Mouse (Mus musculus) kidney, adult 9 months (tissue): ENCODE results near the gene AC129217.1.

Experiments used
- DNase-seq: peaks from one replicate; pipeline ENCODE4 v3.0.0; 2022

The AC129217.1 gene

DNA sequence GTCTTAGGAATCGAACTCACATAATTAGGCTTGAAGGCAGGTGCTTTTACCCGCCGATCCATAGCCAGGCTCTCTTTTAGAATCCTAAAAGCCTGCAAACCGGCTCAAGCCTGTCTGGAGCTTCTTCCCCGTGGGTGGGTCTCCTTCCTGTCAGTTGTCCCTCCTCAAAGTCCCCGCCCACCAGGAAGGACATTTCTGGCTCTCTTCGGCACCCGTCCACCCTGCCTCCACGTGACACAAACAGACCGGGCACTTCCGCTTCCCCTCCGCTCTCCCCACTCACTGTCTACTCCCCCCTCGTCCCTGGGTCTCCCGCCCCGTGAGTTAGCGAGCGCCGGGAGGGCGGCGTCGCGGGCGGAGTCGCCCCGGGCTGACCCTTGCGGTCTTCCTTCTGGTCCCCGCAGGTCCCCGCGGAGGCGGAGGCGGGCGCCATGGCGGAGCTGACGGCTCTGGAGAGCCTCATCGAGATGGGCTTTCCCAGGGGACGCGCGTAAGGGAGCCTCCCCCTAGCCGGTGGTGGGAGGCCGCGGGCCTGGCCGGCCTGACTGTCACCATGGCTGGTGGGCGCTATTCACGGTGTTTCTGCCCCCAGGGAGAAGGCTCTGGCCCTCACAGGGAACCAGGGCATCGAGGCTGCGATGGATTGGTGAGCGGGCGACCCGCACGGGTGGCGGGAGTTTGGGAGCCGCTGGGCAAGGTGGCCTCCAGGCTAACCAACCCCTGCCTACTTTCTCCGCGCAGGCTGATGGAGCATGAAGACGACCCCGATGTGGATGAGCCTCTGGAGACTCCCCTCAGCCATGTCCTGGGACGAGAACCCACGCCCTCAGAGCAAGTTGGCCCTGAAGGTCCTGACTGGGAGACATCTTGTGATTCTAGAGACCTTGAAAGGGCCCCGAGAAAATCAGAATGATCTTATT is 42.0 kb downstream of the AC129217.1 start, which contains the start of gene Ubxn1:
Gene Ubxn1, plus strand, starts transcription at position 230 of the 920 bp plus-strand sequence.
- peak; percentile 99 for DNase-seq

DNA sequence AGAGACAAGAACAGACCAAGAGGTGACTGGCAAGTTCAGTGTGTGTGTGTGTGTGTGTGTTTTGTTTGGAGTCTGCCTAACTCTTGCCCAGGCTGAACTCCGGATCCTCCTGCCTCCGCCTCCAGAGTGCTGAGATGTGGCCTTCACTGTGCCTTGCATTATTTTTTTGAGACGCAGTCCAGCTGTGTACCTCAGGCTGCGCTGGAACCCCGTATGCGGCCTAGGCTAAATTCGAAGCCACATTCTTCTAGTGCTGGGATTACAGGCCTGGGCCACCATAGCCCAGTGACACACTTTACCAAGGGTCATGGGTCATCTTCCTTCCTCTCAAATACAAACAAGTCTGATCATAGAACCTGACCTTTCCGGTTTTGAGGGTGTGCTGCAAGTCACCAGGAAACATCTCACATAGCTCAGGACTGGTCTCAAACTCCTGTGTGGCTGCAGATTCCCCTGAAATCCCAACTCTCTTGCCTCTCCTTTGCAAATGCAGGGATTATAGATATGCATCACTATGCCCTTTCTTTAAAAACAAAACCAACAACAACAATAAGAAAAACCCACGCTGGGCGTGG is 42.8 kb downstream of the AC129217.1 start:
- DNase-seq = no peak

DNA sequence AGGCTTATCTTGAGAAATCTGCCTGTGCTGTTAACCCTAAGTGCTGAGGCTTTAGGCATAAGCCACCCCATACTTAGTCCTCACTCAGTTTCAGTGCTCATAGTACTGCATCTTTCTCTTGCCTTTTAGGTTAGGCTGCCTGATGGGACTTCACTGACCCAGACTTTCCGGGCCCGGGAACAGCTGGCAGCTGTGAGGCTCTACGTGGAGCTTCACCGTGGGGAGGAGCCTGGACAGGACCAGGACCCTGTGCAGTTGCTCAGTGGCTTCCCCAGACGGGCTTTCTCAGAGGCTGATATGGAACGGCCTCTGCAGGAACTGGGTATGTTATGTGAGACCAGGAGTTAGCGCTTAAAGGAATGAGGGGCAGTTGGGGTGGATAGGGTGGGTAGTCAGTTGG is 45.5 kb downstream of the AC129217.1 start:
- no peak for DNase-seq

DNA sequence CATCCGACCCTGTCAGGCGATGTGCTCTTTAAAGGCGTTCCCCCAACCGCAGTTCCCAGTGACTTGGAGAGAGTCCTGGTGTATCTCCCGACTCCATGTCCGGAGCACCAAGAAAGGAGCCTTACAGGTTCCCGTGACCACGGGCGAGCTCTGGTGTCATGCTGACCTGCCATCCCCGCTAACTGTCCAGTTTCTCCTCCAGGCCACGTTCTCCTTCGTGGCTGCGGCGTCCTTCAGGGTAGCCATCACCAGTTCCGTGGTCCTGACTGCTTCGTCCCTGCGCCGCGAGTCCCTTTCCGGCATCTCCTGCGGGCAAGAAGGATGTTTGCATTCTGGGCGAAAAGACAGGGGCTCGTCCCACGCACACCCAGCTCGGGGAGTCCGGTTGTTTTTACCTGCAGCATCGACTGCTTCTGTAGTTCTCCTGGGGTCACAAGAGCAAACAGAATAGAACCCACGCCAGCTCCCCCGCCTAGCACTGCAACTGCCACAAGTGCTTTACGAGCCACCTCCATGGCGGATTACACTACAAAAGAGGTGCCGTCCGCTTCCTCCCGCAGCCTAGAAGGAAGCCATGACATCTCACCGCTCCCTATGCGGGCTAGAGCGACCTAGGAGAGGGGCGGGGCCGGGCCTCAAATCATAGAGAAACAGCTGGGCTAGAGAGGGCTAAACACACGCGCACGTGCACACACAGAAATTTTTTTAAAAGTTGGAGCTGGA is 50.9 kb downstream of the AC129217.1 start, which contains the start of gene Uqcc3:
Gene Uqcc3, minus strand, starts transcription at position 613 of the 723 bp plus-strand sequence.
- DNase-seq = peak; percentile 94

GRCm38 (mm10) chr19:8881034-8881392 is 51.4 kb downstream of the AC129217.1 start:
- DNase-seq = no peak

GRCm38 (mm10) chr19:8883616-8884015 is 54.0 kb downstream of the AC129217.1 start, which contains the start of the genes Lbhd1 and Gm49403:
TSS of gene Lbhd1 (plus strand) at chr19:8883732.
TSS of gene Gm49403 (plus strand) at chr19:8883930.
- DNase-seq = no peak

GRCm38 (mm10) chr19:8886916-8887584 is 57.5 kb downstream of the AC129217.1 start:
- no peak for DNase-seq

DNA sequence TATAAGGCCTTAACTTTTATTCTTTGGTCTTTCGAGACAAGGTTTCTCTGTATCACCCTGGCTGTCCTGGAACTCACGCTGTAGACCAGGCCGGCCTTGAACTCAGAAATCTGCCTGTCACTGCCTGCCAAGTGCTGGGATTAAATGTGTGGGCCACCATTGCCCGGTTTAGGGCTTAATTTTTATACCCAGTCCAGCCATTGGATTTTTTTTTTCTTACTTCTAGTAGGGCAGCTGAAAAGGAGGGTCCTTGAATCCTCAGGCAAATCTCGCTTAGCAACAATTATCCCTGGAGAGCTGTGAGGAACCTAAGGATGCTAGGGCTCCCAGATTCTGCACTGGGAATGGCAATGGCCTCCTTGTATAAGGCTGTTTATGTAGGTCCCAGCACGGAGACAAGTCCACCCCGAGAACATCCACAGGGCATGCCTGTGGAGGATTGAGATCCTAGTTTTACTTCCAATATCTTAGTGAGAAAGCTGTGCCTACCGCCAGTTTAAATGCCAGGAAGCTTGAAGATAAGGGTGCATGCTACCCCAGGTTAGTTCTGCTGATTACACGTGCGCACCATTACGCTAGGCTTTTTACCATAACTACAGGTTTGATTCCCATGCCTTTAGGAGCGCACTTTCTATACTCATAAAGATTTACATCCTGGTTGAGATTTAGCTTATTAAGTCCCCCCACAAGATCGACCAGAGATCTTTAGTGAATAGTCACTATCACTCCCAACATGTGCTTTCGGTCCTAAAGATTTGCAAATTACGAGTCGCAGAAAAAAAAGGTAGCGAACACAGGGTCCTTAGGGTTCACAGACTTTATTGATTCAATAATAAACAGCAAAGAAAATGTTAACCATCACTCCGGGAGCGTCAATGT is 58.3 kb downstream of the AC129217.1 start:
- no peak for DNase-seq

DNA sequence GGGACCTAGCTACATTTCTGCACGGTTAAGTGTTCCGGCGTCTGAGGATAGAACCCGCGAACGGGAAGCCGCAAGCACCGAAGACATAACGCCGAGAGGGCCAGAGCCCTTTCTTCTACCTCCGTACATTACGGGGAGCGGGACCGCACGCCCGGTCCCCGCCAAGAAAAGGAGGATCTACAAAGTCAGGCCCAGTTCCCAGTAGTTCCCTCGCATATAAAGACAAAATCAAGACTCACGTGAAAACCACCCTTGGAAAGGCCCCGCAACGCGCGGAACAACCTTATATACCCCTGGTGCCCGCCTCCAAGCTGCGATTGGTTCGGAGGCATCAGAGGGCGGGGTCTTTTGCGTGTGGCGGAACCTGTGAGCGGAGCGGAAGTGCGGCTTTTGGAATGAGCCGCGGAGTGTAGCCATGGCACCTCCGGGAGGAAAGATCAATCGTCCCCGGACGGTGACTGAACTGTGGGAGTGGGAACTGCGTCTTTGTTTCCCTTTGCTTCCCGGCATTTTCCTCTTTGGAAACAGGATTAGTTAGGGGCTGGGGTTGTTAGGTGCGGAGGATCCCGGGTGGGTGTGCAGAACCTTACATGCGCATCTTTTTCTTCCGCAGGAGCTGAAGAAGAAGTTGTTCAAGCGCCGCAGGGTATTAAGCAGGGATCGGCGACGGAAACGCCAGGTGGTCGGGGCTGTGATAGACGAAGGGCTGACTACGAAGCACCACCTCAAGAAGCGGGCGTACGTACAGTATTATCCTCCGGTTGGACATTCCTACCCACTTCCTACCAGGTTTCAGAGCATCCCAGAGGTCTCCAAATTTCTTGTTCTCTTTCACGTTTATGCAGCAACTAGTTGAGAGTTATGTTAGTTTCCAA is 59.2 kb downstream of the AC129217.1 start, which contains the start of the genes 1810009A15Rik and Gm49416:
Gene 1810009A15Rik, plus strand, starts transcription at position 343 of the 875 bp plus-strand sequence.
Gene Gm49416, plus strand, starts transcription at position 416 of the 875 bp plus-strand sequence.
- DNase-seq = peak; percentile 96
